Mouse (Mus musculus): ENCODE measurements around the gene Ackr3.
A peak's percentile ranks its signal among the peaks of the same experiment; 100 is the strongest.

DNA sequence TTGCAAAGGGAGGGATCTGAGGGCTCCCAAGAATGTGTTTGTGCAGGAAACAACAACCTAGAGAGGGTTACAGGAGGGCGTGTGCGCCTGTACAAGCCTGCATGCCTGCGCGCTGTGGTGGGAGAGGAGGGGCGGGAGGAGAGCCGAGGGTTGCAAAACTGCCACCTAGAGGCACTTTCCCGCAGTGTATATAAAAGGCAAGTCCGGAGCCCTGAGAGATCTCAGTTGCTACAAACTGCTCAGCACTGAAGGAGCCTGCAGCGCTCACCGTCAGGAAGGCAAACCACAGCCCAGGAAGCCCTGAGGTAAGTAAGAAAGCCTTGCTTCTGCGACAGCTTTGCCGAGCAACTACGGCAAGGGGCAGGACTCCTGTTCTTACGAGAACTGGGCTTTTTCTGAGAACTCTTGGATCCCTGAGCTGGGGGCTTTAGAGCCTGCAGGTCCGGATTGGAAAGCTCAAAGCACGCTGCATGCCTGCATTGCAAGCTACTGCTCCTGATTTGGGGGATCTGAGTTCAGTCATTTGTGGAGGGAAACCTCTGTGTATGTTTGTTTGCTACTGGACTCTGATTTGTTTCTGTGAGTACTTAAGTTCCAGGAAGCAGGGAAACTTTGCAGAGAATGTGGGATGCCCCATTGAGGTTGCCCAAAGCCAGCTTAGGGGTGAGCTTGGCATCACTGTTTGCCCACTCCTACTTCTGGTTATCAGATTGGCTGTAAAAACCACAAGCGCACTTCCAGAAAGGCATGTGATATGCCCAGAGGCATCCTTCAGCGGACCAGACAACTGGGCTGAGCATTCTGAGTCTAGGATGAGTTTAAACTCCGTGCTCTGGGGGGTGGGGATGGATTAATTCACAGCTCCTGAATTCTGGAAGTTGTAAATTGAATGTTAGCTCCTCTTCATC lies at the start of gene Ackr3:
- TF ChIP-seq EP300 (IDR thresholded peaks at IDR 0.05; ENCODE audit: low read depth) (no peak), CTCF (IDR thresholded peaks at IDR 0.05; ENCODE audit: low read depth) (peak; percentile 69)
